ENCODE assay signal across 12 mouse cellular contexts in the genomic region with DNA sequence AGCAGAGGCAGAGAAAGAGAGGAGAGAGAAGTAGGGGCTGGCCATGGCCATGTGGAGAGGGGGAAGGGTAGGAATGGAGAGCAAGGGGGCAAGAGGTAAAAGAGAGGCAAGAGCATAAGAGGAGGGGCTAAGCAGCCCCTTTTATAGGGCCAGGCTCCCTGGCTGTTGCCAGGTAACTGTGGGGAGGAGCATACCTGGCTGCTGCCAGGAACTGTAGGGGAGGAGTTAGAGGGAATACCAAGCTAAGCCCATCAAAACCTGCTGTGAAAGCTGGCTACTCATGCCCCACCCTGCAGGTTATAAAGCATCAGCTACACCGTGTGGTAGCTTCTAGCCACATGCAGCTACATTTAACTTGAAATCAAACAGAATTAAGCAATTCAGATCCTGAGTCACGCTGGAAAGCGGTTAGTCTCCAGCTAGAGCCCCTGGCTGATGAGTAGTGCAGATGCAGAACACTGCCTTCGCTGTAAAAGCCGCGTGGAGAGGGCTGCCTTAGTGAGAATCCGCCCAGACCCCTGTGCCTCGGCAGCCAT. TPM values are rescaled to one million over a fixed set of nuclear protein-coding genes. Genes with fewer than 3 reads are reported as not detected.
A peak's percentile ranks its signal among the peaks of the same experiment; 100 is the strongest.
DNase-seq lines count a peak whose midpoint lies in the region; ATAC-seq and TF ChIP-seq lines count a peak whose summit lies in the region.
"Had no signal": no experiment of that assay in that cellular context is flagged by ENCODE, and none has a peak within 500 bp of the region (broad histone marks: within the 10 kb centered on the region; RNA-seq: fewer than 3 reads in every experiment).

No protein-coding gene starts in this region.

- no peak overlapping the region for H3K9ac ChIP-seq in kidney, embryonic 14.5 days (ENCODE audit: low read depth, low read length)
- no peak overlapping the region for H3K9ac ChIP-seq in limb, embryonic 15.5 days
- H3K9ac ChIP-seq in liver, postnatal 0 days (replicated peaks) = no peak overlapping the region
- H3K9ac ChIP-seq: embryonic facial prominence, embryonic 13.5 days; heart, embryonic 13.5 days had no signal

- H3K4me2 ChIP-seq in kidney, embryonic 14.5 days (replicated peaks; ENCODE audit: low read depth, low read length) = no peak overlapping the region
- peak overlapping the region; percentile 2; the same call in 1 of the 2 replicates for H3K4me2 ChIP-seq in limb, embryonic 15.5 days
- no peak overlapping the region for H3K4me2 ChIP-seq in liver, postnatal 0 days (ENCODE audit: low read depth, low read length)
- H3K4me2 ChIP-seq: embryonic facial prominence, embryonic 13.5 days; heart, embryonic 13.5 days; liver, embryonic 11.5 days had no signal

- no peak for TF ChIP-seq CTCF in kidney, adult 2 months (conservative IDR thresholded peaks at IDR 0.05; ENCODE audit: insufficient read depth, insufficient read length, low read depth, low read length)
- no peak for TF ChIP-seq CTCF in cortical plate, adult 2 months (IDR thresholded peaks at IDR 0.05; ENCODE audit: extremely low read depth, insufficient read depth, low read length)
- TF ChIP-seq CTCF in liver, postnatal 0 days (IDR thresholded peaks at IDR 0.05; ENCODE audit: low read depth) = no peak

- H3K4me1 ChIP-seq in kidney, embryonic 14.5 days (ENCODE audit: control insufficient read depth, insufficient read depth, low read length) = peaks cover 13% of the 10 kb centered on the region
- H3K4me1 ChIP-seq in kidney, adult 2 months (ENCODE audit: control insufficient read depth, insufficient read depth, low read length) = peaks cover 4% of the 10 kb centered on the region; the same call in 1 of the 2 replicates
- peaks cover 2% of the 10 kb centered on the region; the same call in 1 of the 2 replicates for H3K4me1 ChIP-seq in cortical plate, adult 2 months (ENCODE audit: control insufficient read depth, insufficient read depth, low read length)
- peaks cover 22% of the 10 kb centered on the region for H3K4me1 ChIP-seq in limb, embryonic 15.5 days
- H3K4me1 ChIP-seq in liver, postnatal 0 days (ENCODE audit: insufficient read depth) = peaks cover 38% of the 10 kb centered on the region

- TF ChIP-seq EP300 in liver, postnatal 0 days (IDR thresholded peaks at IDR 0.05; ENCODE audit: low read depth) = no peak

- no peak overlapping the region for H3K4me3 ChIP-seq in kidney, embryonic 14.5 days (ENCODE audit: low read length)
- H3K4me3 ChIP-seq in kidney, adult 2 months (ENCODE audit: insufficient read depth, low read depth, low read length) = no peak overlapping the region
- no peak overlapping the region for H3K4me3 ChIP-seq in cortical plate, adult 2 months (ENCODE audit: insufficient read depth, low read length)
- H3K4me3 ChIP-seq in limb, embryonic 15.5 days = no peak overlapping the region
- H3K4me3 ChIP-seq in liver, postnatal 0 days (ENCODE audit: low read depth, low read length) = no peak overlapping the region
- H3K4me3 ChIP-seq: embryonic facial prominence, embryonic 13.5 days; heart, embryonic 13.5 days had no signal

- no peaks in the 10 kb centered on the region for H3K9me3 ChIP-seq in kidney, embryonic 14.5 days (ENCODE audit: control insufficient read depth, low read length)
- H3K9me3 ChIP-seq in limb, embryonic 15.5 days = no peaks in the 10 kb centered on the region
- no peaks in the 10 kb centered on the region for H3K9me3 ChIP-seq in liver, postnatal 0 days (ENCODE audit: low read length)
- H3K9me3 ChIP-seq: embryonic facial prominence, embryonic 13.5 days; heart, embryonic 13.5 days had no signal

- 36% methylated on average over 8 of the region's 8 CpGs for WGBS in kidney, embryonic 14.5 days
- WGBS in kidney, adult 2 months = 52% methylated on average over 8 of the region's 8 CpGs
- 21% methylated on average over 8 of the region's 8 CpGs for WGBS in limb, embryonic 15.5 days
- 71% methylated on average over 8 of the region's 8 CpGs for WGBS in liver, postnatal 0 days (ENCODE audit: insufficient replicate concordance)

- H3K36me3 ChIP-seq in kidney, embryonic 14.5 days (ENCODE audit: control insufficient read depth, insufficient read depth, low read length) = no peaks in the 10 kb centered on the region
- no peaks in the 10 kb centered on the region for H3K36me3 ChIP-seq in kidney, adult 2 months (ENCODE audit: control insufficient read depth, insufficient read depth, low read length)
- 0 out of 2 replicates have a peak, but pooled peaks cover 4% of the 10 kb centered on the region for H3K36me3 ChIP-seq in limb, embryonic 15.5 days
- 0 out of 2 replicates have a peak, but pooled peaks cover 3% of the 10 kb centered on the region for H3K36me3 ChIP-seq in liver, postnatal 0 days (replicated peaks; ENCODE audit: insufficient read depth, low read length)

- no peak for DNase-seq in kidney, adult 2 months
- peak; percentile 99 for DNase-seq in ES-CJ7 (ENCODE audit: low read depth, low spot score)
- DNase-seq in liver, postnatal 0 days = no peak
- no peak for DNase-seq in frontal cortex, postnatal 10 days (ENCODE audit: low spot score in 2 of 2)
- DNase-seq: kidney, postnatal 10 days; thymus, postnatal 25 days had no signal

- TF ChIP-seq POLR2A in kidney, adult 2 months (IDR thresholded peaks at IDR 0.05; ENCODE audit: low read depth, low read length) = no peak
- peak; percentile 23; the same call in 1 of the 2 replicates for TF ChIP-seq POLR2A in cortical plate, adult 2 months (IDR thresholded peaks at IDR 0.05; ENCODE audit: extremely low read depth, insufficient read depth, low read length)

- ATAC-seq in kidney, embryonic 14.5 days (ENCODE audit: low FRiP score, low TSS enrichment) = peak; percentile 60; the same call in 1 of the 2 replicates
- ATAC-seq in limb, embryonic 15.5 days (ENCODE audit: insufficient number of reproducible peaks, low FRiP score, low TSS enrichment, low read depth) = peak; percentile 61; the same call in 1 of the 2 replicates
- ATAC-seq in liver, postnatal 0 days = no peak

- no peaks in the 10 kb centered on the region for H3K27me3 ChIP-seq in kidney, embryonic 14.5 days (ENCODE audit: control insufficient read depth, insufficient read depth, low read length)
- no peaks in the 10 kb centered on the region; the same call in 1 of the 2 replicates for H3K27me3 ChIP-seq in kidney, adult 2 months (replicated peaks; ENCODE audit: control insufficient read depth, insufficient read depth, low read length)
- H3K27me3 ChIP-seq in limb, embryonic 15.5 days = no peaks in the 10 kb centered on the region
- H3K27me3 ChIP-seq in liver, postnatal 0 days (ENCODE audit: insufficient read depth, low read length) = no peaks in the 10 kb centered on the region
- H3K27me3 ChIP-seq: embryonic facial prominence, embryonic 13.5 days; heart, embryonic 13.5 days had no signal

- H3K27ac ChIP-seq in kidney, embryonic 14.5 days (ENCODE audit: low read depth, low read length) = no peak overlapping the region
- H3K27ac ChIP-seq in kidney, adult 2 months (ENCODE audit: insufficient read depth, low read depth, low read length) = no peak overlapping the region
- H3K27ac ChIP-seq in cortical plate, adult 2 months (ENCODE audit: insufficient read depth, low read length) = peak overlapping the region; percentile 64; the same call in 1 of the 2 replicates
- peak overlapping the region; percentile 22 for H3K27ac ChIP-seq in limb, embryonic 15.5 days
- H3K27ac ChIP-seq in liver, postnatal 0 days (ENCODE audit: low read depth) = no peak overlapping the region
- H3K27ac ChIP-seq: embryonic facial prominence, embryonic 13.5 days; heart, embryonic 13.5 days had no signal

RNA-seq across cellular contexts. Expression of a gene that starts 5.8 kb away (rescaled TPM):
- 13.0 and 21.9 TPM in 2 replicates for polyA plus RNA-seq in kidney, embryonic 14.5 days (2014; fragmentation: Nextera tagmentation; extraction: Ambion mirVana)
- polyA plus RNA-seq in kidney, adult 2 months (2012; rRNA removed) = 14.5 and 15.3 TPM in 2 replicates
- 48.9 and 50.8 TPM in 2 replicates for polyA plus RNA-seq in cortical plate, adult 2 months (2012; rRNA removed)
- 23.7 and 23.9 TPM in 2 replicates for polyA plus RNA-seq in limb, embryonic 15.5 days (2015; fragmentation: Nextera tagmentation; extraction: Ambion mirVana)
- 6.0 and 7.3 TPM in 2 replicates for polyA plus RNA-seq in liver, postnatal 0 days (2015; fragmentation: Nextera tagmentation; extraction: Ambion mirVana)

Comparison
In these comparisons a context has a peak if more than half of its experiments do, and no peak if none do; other contexts are left out.
1. H3K27ac ChIP-seq: peak in cortical plate, adult 2 months (single experiment) and limb, embryonic 15.5 days (single experiment); none in kidney, embryonic 14.5 days (single experiment), kidney, adult 2 months (single experiment) and liver, postnatal 0 days (single experiment).